Mouse (Mus musculus) brain, embryonic 18.5 days (tissue): ENCODE measurements around the gene Ero1l.

Experiments used
- DNase-seq: peaks from one replicate; pipeline ENCODE4 v3.0.0-alpha.2; 2012; ENCODE audit warnings: low read depth, low spot score

Gene Ero1l

GRCm38 (mm10) chr14:45305852-45306251 lies 12.7 kb downstream of the Ero1l start:
- no peak for DNase-seq

GRCm38 (mm10) chr14:45304389-45304788 lies 14.2 kb downstream of the Ero1l start:
- DNase-seq: no peak

GRCm38 (mm10) chr14:45303939-45304338 lies 14.6 kb downstream of the Ero1l start:
- no peak for DNase-seq

GRCm38 (mm10) chr14:45291608-45292007 lies 27.0 kb downstream of the Ero1l start:
- no peak for DNase-seq

GRCm38 (mm10) chr14:45282066-45282465 lies 36.5 kb downstream of the Ero1l start:
- no peak for DNase-seq

- no peak for DNase-seq
Measured at GRCm38 (mm10) chr14:45275816-45276215, 42.8 kb downstream of the Ero1l start.

- DNase-seq: no peak
Measured at GRCm38 (mm10) chr14:45263831-45264592, 54.6 kb downstream of the Ero1l start.

- no peak for DNase-seq
Measured at GRCm38 (mm10) chr14:45251548-45252076, 67.0 kb downstream of the Ero1l start.

GRCm38 (mm10) chr14:45241613-45242012 lies 77.0 kb downstream of the Ero1l start:
- no peak for DNase-seq

GRCm38 (mm10) chr14:45239042-45239441 lies 79.5 kb downstream of the Ero1l start:
- DNase-seq: no peak
